Mouse (Mus musculus): ENCODE measurements around the gene Slc9b2.

GRCm38 (mm10) chr3:135260233-135260632 lies 47.3 kb upstream of the Slc9b2 start:
- TF ChIP-seq POLR2A (IDR thresholded peaks at IDR 0.05; ENCODE audit: control insufficient read depth, low read depth, low read length): no peak
- TF ChIP-seq CTCF (IDR thresholded peaks at IDR 0.05; ENCODE audit: control insufficient read depth, insufficient read depth, insufficient replicate concordance, low read depth, low read length): no peak
